Mouse (Mus musculus) olfactory bulb, adult 2 months (tissue): ENCODE results near the gene Ikzf1.

Experiments
- CTCF ChIP-seq: fragments of 200-500 bp; IDR thresholded peaks from 2 replicates; pipeline ENCODE4 v1.5.1; 2012; ENCODE audit warnings: low read depth, mild to moderate bottlenecking, low read length, moderate library complexity; ENCODE audit not compliant: insufficient read depth
- POLR2A ChIP-seq: fragments of 200-500 bp; IDR thresholded peaks from 2 replicates; pipeline ENCODE4 v1.6.1; 2012; ENCODE audit warnings: mild to moderate bottlenecking, low read depth, low read length, moderate library complexity; ENCODE audit not compliant: insufficient read depth

DNA sequence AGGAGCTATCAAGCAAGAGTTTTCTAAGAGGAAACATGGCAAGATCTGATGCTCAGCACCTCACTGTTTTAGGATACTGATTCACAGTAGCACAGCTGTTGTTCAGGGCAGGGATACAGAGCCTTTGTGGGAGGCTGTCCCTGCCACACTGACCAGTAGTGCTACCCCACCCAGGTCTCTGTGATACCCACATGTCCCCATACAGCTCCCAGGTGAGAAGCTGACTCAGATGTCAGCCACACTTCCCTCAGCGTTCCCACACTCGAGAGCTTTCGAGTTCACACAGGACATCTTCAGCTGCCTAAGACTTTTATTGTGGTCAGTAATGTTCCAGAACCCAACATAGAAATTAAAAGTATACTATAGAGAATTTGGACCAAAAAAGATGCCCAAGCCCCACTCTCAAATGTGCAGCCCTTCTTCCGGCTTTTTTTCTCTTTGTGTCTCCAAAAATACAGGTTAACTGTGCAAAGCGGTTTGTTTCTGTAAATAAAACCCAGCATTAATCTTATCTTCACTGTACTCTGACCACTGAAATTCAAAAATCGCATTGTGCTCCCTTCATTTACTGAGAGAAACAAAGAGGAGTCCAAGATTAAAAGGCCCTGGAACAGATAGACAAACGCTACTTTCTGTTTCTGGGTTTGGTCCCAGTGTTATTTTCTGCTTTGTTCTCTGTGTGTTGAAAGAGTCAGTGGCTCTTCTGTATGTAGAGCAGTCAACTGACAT is 31.3 kb downstream of the Ikzf1 start:
- no peak for TF ChIP-seq CTCF
- TF ChIP-seq POLR2A = no peak
